Mouse (Mus musculus) colon, adult 2 months (tissue): ENCODE measurements around the gene Gm3286. TPM values are rescaled to one million over a fixed set of nuclear protein-coding genes. Genes with fewer than 3 reads are reported as not detected.

Experiments used
- polyA plus RNA-seq: library from polyadenylated mRNA; depleted of rRNA; stranded (reverse); fragments of >200 nt; gene quantifications from 2 replicates; pipeline ENCODE4 v1.2.3, GENCODE M21; 2012; rRNA removed

Gene Gm3286
- polyA plus RNA-seq = not detected in 2 replicates

DNA sequence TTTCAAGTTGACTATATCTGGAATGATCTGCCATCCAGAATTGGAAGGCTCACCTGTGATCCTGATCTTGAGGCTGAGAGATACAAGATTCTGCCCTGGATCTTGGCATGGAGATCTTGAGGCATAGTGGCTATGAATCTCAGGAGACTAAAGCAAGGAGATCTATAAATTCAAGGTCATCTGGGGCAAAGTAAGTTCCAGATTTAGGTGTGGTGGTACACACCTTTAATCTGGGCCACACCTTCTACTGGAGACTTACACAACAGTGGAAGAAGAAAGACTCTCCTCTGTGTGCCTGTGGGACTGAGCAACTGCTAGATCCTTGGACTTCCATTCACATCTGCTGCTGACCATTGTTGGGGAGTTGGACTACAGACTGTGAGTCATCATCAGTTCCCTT lies at the start of gene Gm3286:
Gm3286 (plus strand) TSS at position 301 of the 400 bp plus-strand sequence.

Other genes with a start within 250 kb of the Gm3286 start
- gene Gm10424, start 238.0 kb upstream of the Gm3286 start, polyA plus RNA-seq = not detected in 2 replicates
- gene Gm3259, start 204.8 kb upstream of the Gm3286 start, polyA plus RNA-seq = not detected in 2 replicates
- not detected in 2 replicates for gene D5Ertd577e, start 54.0 kb upstream of the Gm3286 start, polyA plus RNA-seq
- gene Gm7971, start 84.1 kb downstream of the Gm3286 start, polyA plus RNA-seq = not detected in 2 replicates
- gene Gm7978, start 225.4 kb downstream of the Gm3286 start, polyA plus RNA-seq = not detected in 2 replicates
- gene Gm7982, start 231.3 kb downstream of the Gm3286 start, polyA plus RNA-seq = not detected in 2 replicates